Mouse (Mus musculus) liver, adult 2 months (tissue): ENCODE data around the gene Lexm. TPM values are rescaled to one million over a fixed set of nuclear protein-coding genes. Genes with fewer than 3 reads are reported as not detected.

Experiments used
- DNase-seq: peaks from one replicate; pipeline ENCODE4 v3.0.0-alpha.2; 2011; ENCODE audit warnings: low read depth, low spot score; ENCODE audit errors: extremely low read depth
- H3K27ac ChIP-seq: fragments of 200-500 bp; replicated peaks from 2 replicates; pipeline ENCODE4 v1.5.1; 2012; ENCODE audit warnings: low read depth, mild to moderate bottlenecking, control low read depth, inconsistent platforms, low read length; ENCODE audit not compliant: insufficient read depth
- H3K27me3 ChIP-seq: fragments of 200-500 bp; 2 replicates; pipeline ENCODE4 v1.6.1; 2012; ENCODE audit warnings: mild to moderate bottlenecking, moderate library complexity, low read length, inconsistent platforms; ENCODE audit not compliant: control insufficient read depth, insufficient read depth
- H3K36me3 ChIP-seq: fragments of 200-500 bp; 2 replicates; pipeline ENCODE4 v1.6.1; 2012; ENCODE audit warnings: low read length, inconsistent platforms; ENCODE audit not compliant: control insufficient read depth, insufficient read depth
- H3K4me1 ChIP-seq: fragments of 200-500 bp; 2 replicates; pipeline ENCODE4 v1.6.1; 2011; ENCODE audit warnings: low read length; ENCODE audit not compliant: control insufficient read depth, insufficient read depth
- H3K4me3 ChIP-seq: fragments of 200-500 bp; 2 replicates; pipeline ENCODE4 v1.5.1; 2011; ENCODE audit warnings: low read depth, mild to moderate bottlenecking, control low read depth, low read length, moderate library complexity; ENCODE audit not compliant: insufficient read depth
- H3K79me2 ChIP-seq: fragments of 200-500 bp; 2 replicates; pipeline ENCODE4 v1.6.1; 2012; ENCODE audit warnings: inconsistent platforms, mild to moderate bottlenecking, low read length, moderate library complexity; ENCODE audit not compliant: control insufficient read depth, insufficient read depth
- H3K9ac ChIP-seq: fragments of 200-500 bp; 2 replicates; pipeline ENCODE4 v1.6.1; 2012; ENCODE audit warnings: low read depth, mild to moderate bottlenecking, control low read depth, inconsistent platforms, low read length
- CTCF ChIP-seq: fragments of 200-500 bp; IDR thresholded peaks from 2 replicates; pipeline ENCODE4 v1.5.1; 2011; ENCODE audit warnings: low read depth, low read length, control low read depth
- POLR2A ChIP-seq: fragments of 200-500 bp; IDR thresholded peaks from 2 replicates; pipeline ENCODE4 v1.6.1; 2011; ENCODE audit warnings: low read length, control low read depth; ENCODE audit not compliant: insufficient read depth; ENCODE audit errors: extremely low read depth
- WGBS: fragments of 180-500 bp; shearing (Covaris S2); methylation state at CpG from one replicate; pipeline ENCODE4 v1.1.7; 2018; 5-methylcytosine and 5-hydroxymethylcytosine counted together
- polyA plus RNA-seq: library from polyadenylated mRNA; depleted of rRNA; stranded (reverse); fragments of >200 nt; gene quantifications from 2 replicates; pipeline ENCODE4 v1.2.3, GENCODE M21; 2012; rRNA removed
- total RNA-seq: library from RNA; depleted of rRNA; stranded (reverse); fragments of >200 nt; gene quantifications from 2 replicates; pipeline ENCODE4 v1.2.3, GENCODE M21; 2014; rRNA removed

Gene Lexm
- total RNA-seq: not detected in 2 replicates
- polyA plus RNA-seq: not detected in 2 replicates

DNA sequence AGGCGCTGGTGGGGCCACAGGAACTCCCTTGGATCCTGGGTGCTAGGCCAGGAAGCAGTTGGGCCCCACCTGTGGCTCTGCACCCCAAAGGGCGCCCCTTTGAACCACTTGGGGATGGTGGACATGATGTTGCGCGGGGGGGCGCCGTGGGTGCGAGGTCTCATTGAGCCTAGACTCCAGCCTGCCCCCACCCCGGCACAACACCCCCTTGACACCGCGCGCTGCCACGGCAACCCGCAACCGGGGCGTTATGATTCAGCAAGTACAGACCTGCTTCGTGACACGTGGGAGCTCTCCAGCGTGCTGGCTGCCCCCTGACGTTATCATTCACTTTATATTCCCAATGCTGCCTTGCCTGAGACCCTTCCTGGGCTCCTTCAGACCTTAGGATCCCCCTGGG is at the start of gene Lexm:
Gene Lexm, minus strand, starts transcription at position 186 of the 400 bp plus-strand sequence.
- Histone ChIP-seq H3K4me1 (0 out of 2 replicates have a peak, but pooled peaks cover 2% of the 10 kb centered on the region), H3K27ac (no peak within 1 kb of the TSS), H3K27me3 (peaks cover 5% of the 10 kb centered on the region; the same call in 1 of the 2 replicates), H3K4me3 (no peak within 1 kb of the TSS), H3K79me2 (no peaks in the 10 kb centered on the region), H3K9ac (no peak within 1 kb of the TSS), H3K36me3 (no peaks in the 10 kb centered on the region)
- TF ChIP-seq POLR2A: no peak
- no peak for TF ChIP-seq CTCF
- 6% methylated on average over 19 of the region's 19 CpGs for WGBS
- DNase-seq: no peak

DNA sequence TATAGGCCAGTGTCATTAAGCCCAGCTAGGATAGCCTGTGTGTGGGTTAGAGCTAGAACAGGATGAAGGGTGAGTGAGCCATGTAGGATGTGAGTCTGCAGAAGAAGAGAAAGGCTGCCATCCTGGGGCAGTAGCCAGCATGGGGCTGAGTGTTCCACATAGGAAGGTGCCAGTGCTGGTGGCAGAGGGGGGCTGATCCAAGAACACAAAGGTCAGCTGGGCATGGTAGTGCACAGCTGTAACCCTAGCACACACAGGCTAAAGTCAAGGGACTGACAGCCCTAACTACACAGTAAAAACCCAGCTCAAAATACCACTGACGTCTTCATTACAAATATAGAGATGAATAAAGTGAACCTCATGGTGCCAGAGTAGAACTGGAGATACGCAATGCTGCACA is 49.5 kb upstream of the Lexm start:
- Histone ChIP-seq H3K79me2 (no peaks in the 10 kb centered on the region), H3K4me3 (no peak overlapping the region), H3K4me1 (no peaks in the 10 kb centered on the region), H3K27ac (no peak overlapping the region), H3K9ac (no peak overlapping the region), H3K36me3 (peaks cover 58% of the 10 kb centered on the region), H3K27me3 (no peaks in the 10 kb centered on the region)
- no peak for TF ChIP-seq POLR2A
- no peak for TF ChIP-seq CTCF
- 94% methylated on average over 2 of the region's 2 CpGs for WGBS
- DNase-seq: no peak

DNA sequence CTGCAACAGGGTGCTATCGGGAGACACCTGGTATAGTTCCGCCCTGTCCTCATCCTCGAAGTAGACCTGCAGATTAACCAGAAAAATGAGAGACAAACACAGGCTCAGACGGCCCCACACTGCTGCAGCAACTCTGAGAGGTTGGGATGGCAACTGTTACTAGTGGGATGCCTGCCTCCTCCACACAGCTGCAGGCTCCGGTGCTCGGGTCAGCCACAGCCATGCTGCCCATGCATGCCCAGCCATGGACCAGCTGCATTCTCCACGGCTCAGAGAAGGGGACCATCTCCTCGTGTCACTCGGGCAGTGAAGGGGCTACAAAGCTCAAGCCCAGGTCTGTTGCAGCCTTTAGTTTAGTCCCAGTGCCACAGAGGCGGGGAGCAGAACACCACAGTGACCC is 48.6 kb upstream of the Lexm start:
- 95% methylated on average over 10 of the region's 10 CpGs for WGBS
- no peaks in the 10 kb centered on the region for H3K27me3 ChIP-seq
- no peak for TF ChIP-seq CTCF
- TF ChIP-seq POLR2A: no peak
- H3K36me3 ChIP-seq: peaks cover 54% of the 10 kb centered on the region
- no peak overlapping the region for H3K4me3 ChIP-seq
- no peak overlapping the region for H3K27ac ChIP-seq
- no peaks in the 10 kb centered on the region for H3K79me2 ChIP-seq
- H3K4me1 ChIP-seq: no peaks in the 10 kb centered on the region
- no peak for DNase-seq
- no peak overlapping the region for H3K9ac ChIP-seq

DNA sequence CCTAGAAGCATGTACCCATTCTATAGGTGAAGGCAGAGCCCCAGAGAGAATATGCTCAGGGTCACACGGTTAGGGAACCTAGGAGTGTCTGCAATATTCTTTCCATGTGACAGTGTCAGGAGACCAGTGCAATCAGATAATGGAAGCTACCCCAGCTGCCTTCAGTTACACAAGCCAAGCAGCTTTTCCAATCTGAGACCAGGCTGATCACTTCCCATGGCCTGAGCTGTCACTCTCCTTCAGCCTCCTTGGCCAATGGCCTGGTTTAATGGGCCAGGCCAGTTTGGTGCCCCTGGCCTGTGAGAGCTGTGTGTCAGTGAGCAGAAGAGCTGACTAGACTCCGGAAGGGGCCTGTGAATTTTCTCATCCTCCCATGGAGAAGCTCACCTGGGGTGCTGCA is 48.2 kb upstream of the Lexm start:
- Histone ChIP-seq H3K4me1 (no peaks in the 10 kb centered on the region), H3K27me3 (no peaks in the 10 kb centered on the region), H3K4me3 (no peak overlapping the region), H3K27ac (no peak overlapping the region), H3K36me3 (peaks cover 52% of the 10 kb centered on the region), H3K9ac (no peak overlapping the region), H3K79me2 (no peaks in the 10 kb centered on the region)
- no peak for TF ChIP-seq POLR2A
- no peak for TF ChIP-seq CTCF
- WGBS: 97% methylated on average over 2 of the region's 2 CpGs
- DNase-seq: no peak

DNA sequence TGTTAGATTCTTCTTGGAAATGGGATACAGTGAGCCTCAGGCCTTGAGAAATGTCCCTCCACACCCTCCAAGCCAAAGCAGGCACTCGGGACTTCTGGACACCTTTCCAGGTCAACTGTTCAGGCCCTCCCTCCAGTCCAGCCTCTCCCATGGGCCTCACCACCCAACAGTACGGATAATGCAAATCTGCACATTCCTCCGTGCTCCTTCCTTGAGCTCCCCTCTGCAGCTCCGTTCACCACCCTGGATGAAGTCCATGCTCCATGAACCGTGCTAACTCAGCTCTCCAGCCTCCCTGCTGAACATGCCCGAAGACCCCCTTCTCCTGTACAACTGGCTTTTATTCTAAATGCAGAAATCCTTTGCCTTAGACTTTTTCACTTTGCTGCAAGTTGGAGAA is 47.7 kb upstream of the Lexm start:
- H3K4me3 ChIP-seq: no peak overlapping the region
- H3K36me3 ChIP-seq: peaks cover 49% of the 10 kb centered on the region
- no peaks in the 10 kb centered on the region for H3K79me2 ChIP-seq
- 93% methylated on average over 6 of the region's 6 CpGs for WGBS
- no peak overlapping the region for H3K9ac ChIP-seq
- no peaks in the 10 kb centered on the region for H3K4me1 ChIP-seq
- TF ChIP-seq CTCF (no peak), POLR2A (no peak)
- DNase-seq: no peak
- H3K27me3 ChIP-seq: no peaks in the 10 kb centered on the region
- H3K27ac ChIP-seq: no peak overlapping the region

DNA sequence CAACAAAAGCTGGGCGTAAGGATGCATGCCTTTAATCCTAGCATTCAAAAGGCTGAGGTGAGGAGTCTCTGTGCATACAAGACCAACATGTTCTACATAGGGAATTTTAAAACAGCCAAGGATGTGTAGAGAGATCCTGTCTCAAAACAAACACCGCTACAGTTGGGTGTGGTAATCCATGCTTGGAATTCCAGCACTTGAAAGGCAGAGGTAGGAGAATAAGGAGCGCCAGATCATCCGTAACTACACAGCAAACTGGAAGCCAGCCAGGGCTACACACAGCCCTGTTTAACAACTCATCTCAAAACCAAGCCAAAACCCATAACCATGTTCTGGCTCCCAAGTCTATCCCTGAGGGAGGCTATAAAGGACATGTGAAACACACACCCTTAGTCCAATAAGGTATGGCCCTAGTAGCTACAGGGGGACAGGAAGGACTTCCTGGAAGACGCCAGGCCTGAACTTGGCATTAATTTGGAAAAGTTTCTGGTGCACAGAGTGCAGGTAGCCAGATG is 47.0 kb upstream of the Lexm start:
- 85% methylated on average over 5 of the region's 5 CpGs for WGBS
- TF ChIP-seq CTCF: no peak
- no peak for TF ChIP-seq POLR2A
- Histone ChIP-seq H3K4me1 (no peaks in the 10 kb centered on the region), H3K27ac (no peak overlapping the region), H3K27me3 (no peaks in the 10 kb centered on the region), H3K79me2 (no peaks in the 10 kb centered on the region), H3K36me3 (peaks cover 45% of the 10 kb centered on the region), H3K4me3 (no peak overlapping the region), H3K9ac (no peak overlapping the region)
- DNase-seq: no peak
